Mouse (Mus musculus): ENCODE data around the gene Kcna5.

- TF ChIP-seq POLR2A (IDR thresholded peaks at IDR 0.05; ENCODE audit: borderline replicate concordance, extremely low read depth, low read depth, low read length) (no peak), CTCF (IDR thresholded peaks at IDR 0.05; ENCODE audit: insufficient read depth, low read length) (no peak)
These were observed 41.4 kb upstream of the Kcna5 start for GRCm38 (mm10) chr6:126576566-126576965.

Data from lung, adult 2 months (tissue).